Mouse (Mus musculus): ENCODE data around the gene Babam2.

- TF ChIP-seq CTCF (IDR thresholded peaks at IDR 0.05; ENCODE audit: low read depth) (no peak), EP300 (IDR thresholded peaks at IDR 0.05; ENCODE audit: low read depth) (no peak)
Observed at GRCm38 (mm10) chr5:31902144-31902543, 204.7 kb downstream of the Babam2 start.
